Mouse (Mus musculus): ENCODE measurements at regions not wholly inside any gene's neighbourhood (a gene's known extent, or its start where the extent isn't known, plus 50 kb on each side); places are given as distances from the start of the nearest gene placed in this dataset.

GRCm38 (mm10) chr3:52831986-52832385 lies 185.1 kb downstream of the Cog6 start:
- no peak for TF ChIP-seq CTCF (IDR thresholded peaks at IDR 0.05; ENCODE audit: low read depth, low read length)
- TF ChIP-seq POLR2A (IDR thresholded peaks at IDR 0.05; ENCODE audit: borderline replicate concordance, low read depth, low read length): no peak

All from bone marrow macrophage, adult 2 months (primary cell).